Mouse (Mus musculus) adipose tissue, adult 10 weeks (tissue): Measurements from ENCODE around the gene Slc16a10. TPM values are rescaled to one million over a fixed set of nuclear protein-coding genes. Genes with fewer than 3 reads are reported as not detected.

ENCODE experiments used
- polyA plus RNA-seq: library from polyadenylated mRNA; stranded (reverse); fragments of 350-450 nt; fragmentation: Illumina TruSeq; extraction: RNeasy Lipid Tissue Mini Kit (QIAGEN cat#74804); gene quantifications from one replicate; pipeline ENCODE4 v1.2.3, GENCODE M21; 2014; ENCODE audit warnings: low read depth, low replicate concordance

The Slc16a10 gene
- polyA plus RNA-seq = 71.9 TPM

DNA sequence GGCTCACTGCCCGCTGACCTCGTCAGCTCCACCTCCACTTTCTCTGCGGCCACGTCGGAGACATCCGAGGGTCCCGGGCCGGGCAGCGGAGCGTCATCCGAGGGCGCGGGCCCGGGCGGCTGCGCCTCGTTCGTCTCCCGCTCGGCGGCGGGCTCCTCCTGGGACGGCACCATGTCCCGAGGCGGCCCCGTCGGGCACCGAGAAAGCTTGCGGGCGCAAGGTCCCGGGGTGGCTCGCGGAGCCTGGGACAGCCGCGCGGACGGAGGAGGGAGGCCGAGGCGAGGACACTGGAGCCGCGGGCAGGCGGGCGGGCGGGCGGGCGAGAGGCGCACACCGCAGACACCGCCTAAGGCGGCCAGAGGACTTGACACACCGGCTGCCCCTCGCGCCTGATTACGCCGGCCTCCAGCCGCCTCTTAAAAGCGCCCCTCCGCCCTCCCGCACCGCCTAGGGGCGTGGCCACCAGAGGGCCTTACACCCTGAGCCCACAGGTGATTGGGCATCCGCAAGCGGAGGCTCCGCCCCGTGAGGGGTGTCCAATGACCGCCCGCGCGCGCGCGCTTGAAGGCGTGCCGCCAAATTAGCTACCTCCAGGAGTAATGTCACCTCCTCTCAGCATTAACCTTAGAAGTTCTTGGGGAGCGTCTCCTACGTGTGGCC is at the start of gene Slc16a10:
Gene Slc16a10 (minus strand): TSS at position 395 of the 660 bp plus-strand sequence.

DNA sequence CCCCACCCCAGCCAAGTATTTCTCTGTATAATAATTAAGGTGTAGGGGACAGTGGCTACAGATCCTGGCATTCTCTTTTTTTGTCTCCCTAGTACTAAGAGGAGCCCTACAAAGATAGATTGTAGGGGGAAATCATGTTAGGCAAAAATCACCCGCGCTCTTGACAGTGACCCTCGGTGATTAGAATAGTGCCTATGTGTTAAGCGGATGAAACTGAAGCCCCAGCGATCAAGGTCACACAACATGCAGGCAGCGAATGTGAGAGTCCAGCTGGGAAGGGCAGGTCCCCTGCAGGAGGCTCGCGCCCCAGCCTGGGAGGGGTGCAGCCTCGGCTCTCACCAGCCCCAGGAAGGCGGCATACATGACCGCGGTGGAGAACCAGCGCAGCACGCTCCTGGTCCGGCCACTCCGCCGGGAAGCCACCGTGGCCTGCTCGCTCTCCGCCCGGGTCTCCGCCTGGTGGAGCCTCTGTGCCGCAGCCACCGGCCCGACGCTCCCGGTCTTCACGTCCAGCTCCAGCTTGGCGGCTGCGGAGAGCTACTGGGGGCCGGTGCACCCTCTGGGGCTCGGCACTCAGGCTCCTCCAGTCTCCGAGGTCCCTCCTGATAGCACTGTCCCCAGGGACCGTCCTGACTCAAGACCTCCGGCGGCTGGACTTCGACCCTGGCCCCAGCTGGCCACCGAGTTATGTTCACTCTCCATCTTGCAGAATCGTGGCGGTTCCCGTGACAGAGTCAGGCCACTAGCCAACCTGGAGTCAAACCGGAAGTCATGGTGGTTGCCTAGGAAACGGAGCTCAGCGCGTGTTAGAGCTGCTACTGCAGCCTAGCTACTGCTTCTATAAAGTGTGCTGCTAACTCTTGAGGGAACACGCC is 117.3 kb downstream of the Slc16a10 start, which contains the start of gene Mfsd4b1:
Gene Mfsd4b1 (minus strand): TSS at position 715 of the 875 bp plus-strand sequence.

DNA sequence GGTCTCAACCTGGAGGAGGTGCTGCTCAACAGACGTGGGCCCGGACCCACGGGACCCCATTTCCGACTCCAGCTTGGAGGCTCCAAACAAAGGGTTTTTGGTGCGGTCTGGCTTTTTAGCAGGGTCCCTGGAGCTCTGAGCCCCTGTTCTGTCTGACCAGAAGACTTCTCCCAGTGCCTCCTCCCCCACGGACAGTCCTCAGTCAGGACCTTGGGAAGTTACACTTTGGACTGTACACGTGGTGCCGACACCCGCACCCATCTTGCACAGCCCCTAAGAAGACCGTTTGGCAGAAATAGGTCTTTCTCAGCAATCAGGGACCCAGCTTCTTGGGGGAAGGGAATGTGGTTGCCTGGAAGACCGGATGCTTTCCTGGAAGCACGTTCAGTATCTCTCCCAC is 155.6 kb downstream of the Slc16a10 start, which contains the start of gene Mfsd4b5:
Gene Mfsd4b5 (minus strand): TSS at position 181 of the 400 bp plus-strand sequence.

Other genes with a start within 250 kb of the Slc16a10 start
- gene Mfsd4b4, start 243.0 kb downstream of the Slc16a10 start, polyA plus RNA-seq = 10.5 TPM
- 0.12 TPM for gene Mfsd4b2, start 215.3 kb downstream of the Slc16a10 start, polyA plus RNA-seq
- 1.7 TPM for gene Mfsd4b3, start 182.1 kb downstream of the Slc16a10 start, polyA plus RNA-seq
- 0.62 TPM for gene Mfsd4b5, start 155.6 kb downstream of the Slc16a10 start, polyA plus RNA-seq
- 1.9 TPM for gene Mfsd4b1, start 117.0 kb downstream of the Slc16a10 start, polyA plus RNA-seq
- 12.4 TPM for gene Rpf2, start 104.8 kb upstream of the Slc16a10 start, polyA plus RNA-seq
- gene Gtf3c6, start 115.8 kb upstream of the Slc16a10 start, polyA plus RNA-seq = 41.7 TPM
- 51.1 TPM for gene Amd1, start 159.9 kb upstream of the Slc16a10 start, polyA plus RNA-seq
- 9.1 TPM for gene Cdk19, start 197.3 kb upstream of the Slc16a10 start, polyA plus RNA-seq